In the genomic region with DNA sequence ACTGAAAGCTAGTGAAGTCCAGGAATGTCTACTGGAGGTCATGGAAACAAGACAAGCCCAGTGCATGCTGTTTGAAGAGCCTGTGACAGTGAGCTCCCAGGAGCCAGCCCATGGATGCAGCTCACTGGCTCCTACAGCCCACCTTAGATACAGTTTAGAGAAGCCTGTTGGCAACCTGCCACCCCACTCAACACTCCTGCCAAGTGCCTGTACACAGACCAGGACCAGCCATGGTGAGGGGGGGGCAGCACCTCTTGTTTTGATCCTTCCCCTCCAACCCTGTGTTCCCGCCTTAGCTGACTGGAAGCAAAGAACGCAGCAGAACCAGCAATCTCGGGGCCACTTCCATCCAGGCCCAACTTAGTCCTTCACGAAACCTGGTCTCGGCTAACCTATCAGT, we compare ENCODE assay signal across 15 mouse cellular contexts. TPM values are rescaled to one million over a fixed set of nuclear protein-coding genes. Genes with fewer than 3 reads are reported as not detected.
A peak's percentile ranks its signal among the peaks of the same experiment; 100 is the strongest.
DNase-seq lines count a peak whose midpoint lies in the region; TF ChIP-seq lines count a peak whose summit lies in the region.
"Had no signal": no experiment of that assay in that cellular context is flagged by ENCODE, and none has a peak within 500 bp of the region (broad histone marks: within the 10 kb centered on the region; RNA-seq: fewer than 3 reads in every experiment).

No protein-coding gene starts in this region.

- H3K27ac ChIP-seq in layer of hippocampus, adult 2 months = peak overlapping the region; percentile 70
- H3K27ac ChIP-seq: liver, embryonic 14.5 days; midbrain, embryonic 12.5 days had no signal

- TF ChIP-seq CTCF in layer of hippocampus, adult 2 months (conservative IDR thresholded peaks at IDR 0.05) = no peak

- DNase-seq in cerebellum, adult 9-10 months = peak; percentile 55
- no peak for DNase-seq in cerebellum, adult 11 months
- no peak for DNase-seq in layer of hippocampus, adult 2 months (ENCODE audit: low spot score in 2 of 2)
- no peak for DNase-seq in layer of hippocampus, postnatal 10 days (ENCODE audit: low spot score in 2 of 2)
- peak; percentile 63 for DNase-seq in testis, postnatal 10 days (ENCODE audit: low spot score)
- DNase-seq in testis, postnatal 14 days (ENCODE audit: low spot score) = no peak
- DNase-seq in spleen, postnatal 36 days (ENCODE audit: low spot score in 2 of 2) = no peak
- DNase-seq in retina, embryonic 14.5 days (ENCODE audit: low spot score) = no peak
- DNase-seq: gastrocnemius, postnatal 14 days; layer of hippocampus, adult 9-11 months; spleen, adult 18-20 months; thymus, postnatal 4 days had no signal

- H3K4me3 ChIP-seq in layer of hippocampus, adult 2 months = no peak overlapping the region
- H3K4me3 ChIP-seq: midbrain, embryonic 12.5 days had no signal

RNA-seq across cellular contexts. Expression of gene Pnkd, which starts 5.4 kb away (rescaled TPM):
- total RNA-seq in layer of hippocampus, adult 2 months (2021) = 100 to 1,000 TPM; 171 to 185 TPM
- 100 to 1,000 TPM; 125 to 130 TPM for total RNA-seq in layer of hippocampus, postnatal 10 days (2021)

RNA-seq across cellular contexts. Expression of gene Aamp, which starts 5.6 kb away (rescaled TPM):
- total RNA-seq in layer of hippocampus, adult 2 months (2021) = 100 to 1,000 TPM; 153 to 155 TPM
- total RNA-seq in layer of hippocampus, postnatal 10 days (2021) = 100 to 1,000 TPM; 141 to 158 TPM

RNA-seq across cellular contexts. Expression of gene Gpbar1, which starts 11.8 kb away (rescaled TPM):
- total RNA-seq in layer of hippocampus, adult 2 months (2021) = not detected
- total RNA-seq in layer of hippocampus, postnatal 10 days (2021) = not detected
- total RNA-seq: gastrocnemius, postnatal 14 days; MEL had no signal

RNA-seq across cellular contexts. Expression of gene Tmbim1, which starts 15.3 kb away (rescaled TPM):
- 10 to 100 TPM; 23.3 to 23.9 TPM for total RNA-seq in layer of hippocampus, adult 2 months (2021)
- 10 to 100 TPM; 10.5 to 11.6 TPM for total RNA-seq in layer of hippocampus, postnatal 10 days (2021)

RNA-seq across cellular contexts. Expression of gene Arpc2, which starts 54.3 kb away (rescaled TPM):
- 100 to 1,000 TPM; 393 to 396 TPM for total RNA-seq in layer of hippocampus, adult 2 months (2021)
- total RNA-seq in layer of hippocampus, postnatal 10 days (2021) = 100 to 1,000 TPM; 324 to 330 TPM

Comparison
In these comparisons a context has a peak if more than half of its experiments do, and no peak if none do; other contexts are left out.
1. DNase-seq: peak in cerebellum, adult 9-10 months (single experiment) and testis, postnatal 10 days (single experiment); none in cerebellum, adult 11 months (single experiment), layer of hippocampus, adult 2 months (0 of 2), layer of hippocampus, postnatal 10 days (0 of 2), testis, postnatal 14 days (single experiment), spleen, postnatal 36 days (0 of 2) and retina, embryonic 14.5 days (single experiment).